Mouse (Mus musculus) forelimb bud, embryonic 11.5 days (tissue): Measurements from ENCODE around the gene Ccdc78.

Experiments
- DNase-seq: peaks from one replicate; pipeline ENCODE4 v3.0.0-alpha.2; 2012; ENCODE audit warnings: low read depth, low spot score

The Ccdc78 gene

GRCm38 (mm10) chr17:25833961-25834594, 47.7 kb downstream of the Ccdc78 start:
- no peak for DNase-seq

- DNase-seq, result no peak
Measured at GRCm38 (mm10) chr17:25834595-25835222, 48.3 kb downstream of the Ccdc78 start.

GRCm38 (mm10) chr17:25835301-25835700, 48.9 kb downstream of the Ccdc78 start:
- DNase-seq, result no peak

- no peak for DNase-seq
Measured at GRCm38 (mm10) chr17:25835816-25836215, 49.4 kb downstream of the Ccdc78 start.

- DNase-seq, result no peak
Measured at GRCm38 (mm10) chr17:25836397-25837075, 50.2 kb downstream of the Ccdc78 start.

DNA sequence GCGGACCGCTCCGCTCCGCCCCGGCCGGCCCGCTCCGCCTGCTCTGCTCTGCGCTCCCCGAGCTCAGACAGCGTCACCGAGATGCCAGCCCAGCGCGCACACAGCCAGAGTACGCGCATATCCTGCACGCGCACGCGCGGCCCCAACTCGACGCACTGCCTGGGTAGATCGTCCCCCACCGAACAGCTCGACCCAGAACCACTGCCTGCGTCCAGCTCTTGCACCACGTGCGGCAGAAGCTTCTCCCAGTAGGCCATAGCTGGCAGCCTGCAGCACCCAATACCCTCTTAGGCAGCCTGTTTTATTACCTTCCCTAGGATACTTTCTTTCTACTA, 50.7 kb downstream of the Ccdc78 start, which contains the start of gene Rhbdl1:
Gene Rhbdl1 (minus strand): TSS at position 220 of the 335 bp plus-strand sequence.
- no peak for DNase-seq

- DNase-seq, result no peak
Measured at GRCm38 (mm10) chr17:25837533-25837932, 51.2 kb downstream of the Ccdc78 start.

GRCm38 (mm10) chr17:25838904-25839303, 52.5 kb downstream of the Ccdc78 start:
- DNase-seq, result no peak

DNA sequence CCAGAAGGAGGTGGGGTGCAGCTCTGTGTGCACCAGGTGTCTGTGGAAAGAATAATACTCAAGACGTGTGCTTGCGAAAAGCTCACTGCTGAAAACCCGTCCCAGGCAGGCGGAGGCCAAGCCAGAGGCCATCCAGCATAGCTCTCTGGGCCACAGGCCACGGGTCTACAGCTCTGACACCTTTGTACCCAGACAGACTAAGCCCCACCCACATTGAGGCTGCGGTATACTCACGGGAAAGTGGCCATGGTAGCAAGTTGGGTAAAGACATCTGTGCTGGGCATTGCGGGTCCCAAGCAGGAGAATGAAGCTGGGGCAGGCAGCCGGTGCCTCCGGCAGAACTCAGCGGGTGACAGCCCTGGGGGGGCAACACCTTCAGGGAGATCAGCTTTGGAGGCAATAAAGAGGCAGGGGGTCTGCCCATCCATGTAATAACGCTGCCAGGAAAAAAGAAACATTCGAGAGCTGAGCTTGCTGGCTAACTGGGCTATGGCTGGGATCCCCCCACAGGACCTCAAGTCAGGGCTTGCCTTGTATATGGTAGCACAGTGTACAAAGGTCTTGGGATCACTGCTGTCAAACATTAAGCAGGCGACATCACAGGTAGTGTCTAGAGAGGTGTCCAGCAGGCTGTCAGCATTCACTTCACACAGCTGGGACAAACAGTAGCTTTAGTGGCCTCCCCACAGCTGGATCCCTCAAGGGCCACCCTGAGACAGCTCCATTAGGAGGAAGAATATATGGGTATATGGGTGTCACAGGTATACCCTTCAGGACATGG, 53.3 kb downstream of the Ccdc78 start:
- DNase-seq, result no peak
